Mouse (Mus musculus) CH12.LX (cell line): Measurements from ENCODE around the gene Map3k7.

Experiments used
- CTCF ChIP-seq, 2 experiments: IDR thresholded peaks in 1 of 2; conservative IDR thresholded peaks in 1 of 2; 2 replicates each; pipeline ENCODE4 v1.5.1; 2011 to 2012; ENCODE audit warnings: low read depth in 2 of 2, low read length in 2 of 2, improper control_type of control experiment in 1 of 2, inconsistent platforms in 1 of 2, mild to moderate bottlenecking in 1 of 2, moderate library complexity in 1 of 2
- HCFC1 ChIP-seq: IDR thresholded peaks from 2 replicates; pipeline ENCODE4 v1.6.1; 2012; ENCODE audit warnings: low read depth, mild to moderate bottlenecking, inconsistent platforms, low read length, improper control_type of control experiment
- POLR2A ChIP-seq: IDR thresholded peaks from 2 replicates; pipeline ENCODE4 v1.6.1; 2011; ENCODE audit warnings: low read depth, mild to moderate bottlenecking, improper control_type of control experiment, low read length
- TCF12 ChIP-seq: IDR thresholded peaks from 2 replicates; pipeline ENCODE4 v1.6.1; 2014; ENCODE audit warnings: low read depth, mild to moderate bottlenecking, inconsistent platforms, low read length, improper control_type of control experiment

DNA sequence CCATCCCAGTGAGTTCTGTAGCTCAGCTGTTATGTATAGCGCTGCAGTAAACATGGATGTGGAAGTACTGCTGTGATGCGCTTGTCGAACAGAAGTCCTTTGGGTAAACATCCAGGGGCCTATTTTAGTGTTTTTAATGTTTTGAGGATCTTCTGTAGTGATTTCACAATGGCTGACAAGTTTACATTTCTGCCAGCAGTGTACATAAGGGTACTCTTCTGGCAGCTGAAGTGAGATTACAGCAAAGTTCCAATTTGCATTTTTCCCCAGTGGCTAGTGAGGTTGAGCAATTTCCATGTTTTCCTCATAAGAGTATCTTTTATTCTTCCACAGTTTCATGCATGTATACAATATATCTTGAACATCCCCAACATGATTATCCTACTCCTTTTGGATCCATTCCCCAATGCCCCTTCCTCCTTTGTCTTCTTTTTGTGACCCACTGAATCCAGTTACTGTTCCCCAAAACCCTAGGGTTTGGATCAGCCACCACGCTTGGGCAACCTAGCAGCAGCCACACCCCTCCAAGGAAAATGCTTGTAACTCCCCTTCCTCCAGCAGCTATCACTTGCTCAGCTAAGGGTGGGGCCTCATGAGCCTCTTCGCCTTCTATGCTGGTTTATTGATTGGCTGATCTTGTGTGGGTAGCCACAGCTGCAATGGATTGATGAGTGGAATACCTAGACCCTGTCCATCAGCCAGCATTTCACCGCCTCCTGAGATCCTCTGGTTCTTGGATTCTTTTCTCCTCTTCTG, 47.5 kb downstream of the Map3k7 start:
- no peak for TF ChIP-seq CTCF (conservative IDR thresholded peaks at IDR 0.05 in 1 of 2, IDR thresholded peaks at IDR 0.05 in 1 of 2; ENCODE audit: low read depth in 2 of 2, low read length in 2 of 2)
- TF ChIP-seq HCFC1 = no peak
- TF ChIP-seq TCF12 = no peak
- no peak for TF ChIP-seq POLR2A
